Mouse (Mus musculus) neural tube, embryonic 10.5 days (tissue): ENCODE results near the gene Ints7.

Experiments
- DNase-seq: peaks from one replicate; pipeline ENCODE4 v3.0.0-alpha.2; 2017; ENCODE audit warnings: low spot score; ENCODE audit errors: extremely low spot score

Ints7 gene

GRCm38 (mm10) chr1:191629170-191629636, 53.8 kb downstream of the Ints7 start:
- no peak for DNase-seq

GRCm38 (mm10) chr1:191632511-191633095, 57.2 kb downstream of the Ints7 start:
- DNase-seq = no peak

- no peak for DNase-seq
Measured at GRCm38 (mm10) chr1:191634116-191634515, 58.7 kb downstream of the Ints7 start.

- no peak for DNase-seq
Measured at GRCm38 (mm10) chr1:191638404-191638803, 63.0 kb downstream of the Ints7 start.

GRCm38 (mm10) chr1:191639200-191639807, 63.9 kb downstream of the Ints7 start:
- DNase-seq = no peak

GRCm38 (mm10) chr1:191640146-191640545, 64.7 kb downstream of the Ints7 start:
- DNase-seq = no peak

- DNase-seq = no peak
Measured at GRCm38 (mm10) chr1:191640848-191641247, 65.4 kb downstream of the Ints7 start.

GRCm38 (mm10) chr1:191641438-191641837, 66.0 kb downstream of the Ints7 start:
- DNase-seq = no peak

GRCm38 (mm10) chr1:191642903-191643302, 67.5 kb downstream of the Ints7 start:
- no peak for DNase-seq

- no peak for DNase-seq
Measured at GRCm38 (mm10) chr1:191645921-191646320, 70.5 kb downstream of the Ints7 start.

GRCm38 (mm10) chr1:191647590-191647989, 72.2 kb downstream of the Ints7 start:
- DNase-seq = no peak

- no peak for DNase-seq
Measured at GRCm38 (mm10) chr1:191659441-191659840, 84.0 kb downstream of the Ints7 start.

- DNase-seq = no peak
Measured at GRCm38 (mm10) chr1:191661019-191661796, 85.8 kb downstream of the Ints7 start.

GRCm38 (mm10) chr1:191662178-191662898, 86.9 kb downstream of the Ints7 start:
- DNase-seq = no peak

- DNase-seq = no peak
Measured at GRCm38 (mm10) chr1:191662899-191663500, 87.6 kb downstream of the Ints7 start.

GRCm38 (mm10) chr1:191663603-191664002, 88.2 kb downstream of the Ints7 start:
- no peak for DNase-seq

- no peak for DNase-seq
Measured at GRCm38 (mm10) chr1:191666351-191666750, 90.9 kb downstream of the Ints7 start.

- DNase-seq = no peak
Measured at GRCm38 (mm10) chr1:191668030-191668429, 92.6 kb downstream of the Ints7 start.
